Mouse (Mus musculus) neural tube, embryonic 15.5 days (tissue): ENCODE results near the gene Cd300lf. TPM values are rescaled to one million over a fixed set of nuclear protein-coding genes. Genes with fewer than 3 reads are reported as not detected.

Experiments used
- ATAC-seq: fragments of 200-750 bp; cut with Nextera tagmentation; 2 replicates; pipeline ENCODE4 v1.8.0; 2017; ENCODE audit warnings: mild to moderate bottlenecking, moderate TSS enrichment, moderate library complexity; ENCODE audit not compliant: low FRiP score
- H3K27ac ChIP-seq: fragments of 300-500 bp; sonication (generic); replicated peaks from 2 replicates; pipeline ENCODE4 v1.5.1; 2015; ENCODE audit warnings: mild to moderate bottlenecking, inconsistent platforms
- H3K27me3 ChIP-seq: fragments of 300-500 bp; sonication (generic); replicated peaks from 2 replicates; pipeline ENCODE4 v1.6.1; 2015; ENCODE audit warnings: inconsistent platforms
- H3K36me3 ChIP-seq: fragments of 300-500 bp; sonication (generic); 2 replicates; pipeline ENCODE4 v1.6.1; 2015; ENCODE audit warnings: inconsistent platforms
- H3K4me1 ChIP-seq: fragments of 300-500 bp; sonication (generic); 2 replicates; pipeline ENCODE4 v1.6.1; 2015; ENCODE audit warnings: inconsistent platforms
- H3K4me2 ChIP-seq: fragments of 300-500 bp; sonication (generic); 2 replicates; pipeline ENCODE4 v1.6.1; 2015; ENCODE audit warnings: inconsistent platforms, mild to moderate bottlenecking, moderate library complexity
- H3K4me3 ChIP-seq: fragments of 300-500 bp; sonication (generic); replicated peaks from 2 replicates; pipeline ENCODE4 v1.5.1; 2015; ENCODE audit warnings: mild to moderate bottlenecking, inconsistent platforms
- H3K9ac ChIP-seq: fragments of 300-500 bp; sonication (generic); replicated peaks from 2 replicates; pipeline ENCODE4 v1.6.1; 2015; ENCODE audit warnings: mild to moderate bottlenecking, inconsistent platforms
- H3K9me3 ChIP-seq: fragments of 300-500 bp; sonication (generic); replicated peaks from 2 replicates; pipeline ENCODE4 v1.6.1; 2016; ENCODE audit warnings: inconsistent platforms
- WGBS: fragments of 180-500 bp; shearing (Covaris S2); methylation state at CpG from one replicate; pipeline ENCODE4 v1.1.7; 2015; ENCODE audit warnings: mixed read lengths; 5-methylcytosine and 5-hydroxymethylcytosine counted together
- polyA plus RNA-seq: library from polyadenylated mRNA; unstranded; fragments of >200 nt; fragmentation: Nextera tagmentation; extraction: Ambion mirVana; gene quantifications from 2 replicates; pipeline ENCODE4 v1.2.1, GENCODE M21; 2015

Gene Cd300lf
- polyA plus RNA-seq, 1 experiment from 2014 or later, result 0.27 TPM

DNA sequence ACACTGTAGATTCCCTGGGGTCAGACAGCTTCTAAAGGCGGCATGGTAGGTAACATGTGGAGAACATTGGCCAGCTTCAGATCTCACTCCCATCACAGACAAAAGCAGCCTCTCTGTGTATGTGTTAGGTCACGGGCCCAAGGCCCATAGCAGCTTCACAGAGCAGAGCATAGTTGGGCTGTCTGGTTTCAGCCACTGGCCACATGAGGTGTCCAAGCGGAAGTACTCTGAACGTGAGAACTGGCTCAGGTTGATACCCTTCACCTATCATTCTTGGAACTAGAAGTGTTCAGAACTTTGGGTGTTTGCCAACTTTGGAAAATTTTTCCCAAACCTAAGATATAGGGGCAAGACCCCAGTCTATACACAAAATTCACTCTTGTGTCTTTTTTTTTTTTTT is 35.6 kb upstream of the Cd300lf start:
- peaks cover 19% of the 10 kb centered on the region for H3K27me3 ChIP-seq

GRCm38 (mm10) chr11:115167631-115168249 is 33.9 kb upstream of the Cd300lf start:
- Histone ChIP-seq H3K9ac (0 out of 2 replicates have a peak overlapping the region, but pooled peaks have one; percentile 7), H3K36me3 (no peaks in the 10 kb centered on the region), H3K4me1 (peaks cover 49% of the 10 kb centered on the region), H3K4me3 (no peak overlapping the region), H3K9me3 (no peaks in the 10 kb centered on the region), H3K27me3 (peaks cover 33% of the 10 kb centered on the region), H3K4me2 (no peak overlapping the region), H3K27ac (no peak overlapping the region)
- ATAC-seq, result no peak
- 90% methylated on average over 8 of the region's 8 CpGs for WGBS

More for the DNA sequence above, 35.6 kb upstream of the Cd300lf start:
- ATAC-seq, result no peak
- H3K4me3 ChIP-seq, result no peak overlapping the region
- no peak overlapping the region for H3K4me2 ChIP-seq
- no peak overlapping the region for H3K9ac ChIP-seq
- peaks cover 47% of the 10 kb centered on the region for H3K4me1 ChIP-seq
- no peak overlapping the region for H3K27ac ChIP-seq
- no peaks in the 10 kb centered on the region for H3K36me3 ChIP-seq
- WGBS, result 92% methylated on average over 4 of the region's 4 CpGs
- H3K9me3 ChIP-seq, result no peaks in the 10 kb centered on the region

- H3K27me3 ChIP-seq, result peaks cover 42% of the 10 kb centered on the region
Measured at GRCm38 (mm10) chr11:115166776-115167175, 33.0 kb upstream of the Cd300lf start.

GRCm38 (mm10) chr11:115164976-115165374 is 31.2 kb upstream of the Cd300lf start:
- H3K27me3 ChIP-seq, result peaks cover 51% of the 10 kb centered on the region
- H3K9ac ChIP-seq, result peak overlapping the region; percentile 51; the same call in 1 of the 2 replicates
- H3K9me3 ChIP-seq, result no peaks in the 10 kb centered on the region
- ATAC-seq, result no peak
- H3K4me2 ChIP-seq, result peak overlapping the region; percentile 62
- H3K36me3 ChIP-seq, result no peaks in the 10 kb centered on the region
- peaks cover 37% of the 10 kb centered on the region for H3K4me1 ChIP-seq
- 2% methylated on average over 9 of the region's 9 CpGs for WGBS
- H3K4me3 ChIP-seq, result peak overlapping the region; percentile 51
- H3K27ac ChIP-seq, result peak overlapping the region; percentile 58

More at GRCm38 (mm10) chr11:115166776-115167175, 33.0 kb upstream of the Cd300lf start:
- H3K36me3 ChIP-seq, result no peaks in the 10 kb centered on the region
- no peaks in the 10 kb centered on the region for H3K9me3 ChIP-seq
- WGBS, result 84% methylated on average over 3 of the region's 3 CpGs
- H3K27ac ChIP-seq, result no peak overlapping the region
- H3K4me2 ChIP-seq, result peak overlapping the region; percentile 4; the same call in 1 of the 2 replicates
- H3K9ac ChIP-seq, result no peak overlapping the region
- H3K4me1 ChIP-seq, result peaks cover 46% of the 10 kb centered on the region
- no peak for ATAC-seq
- no peak overlapping the region for H3K4me3 ChIP-seq

- H3K27me3 ChIP-seq, result peaks cover 51% of the 10 kb centered on the region
- peak overlapping the region; percentile 58 for H3K27ac ChIP-seq
Measured at GRCm38 (mm10) chr11:115164341-115164975, 30.7 kb upstream of the Cd300lf start.

DNA sequence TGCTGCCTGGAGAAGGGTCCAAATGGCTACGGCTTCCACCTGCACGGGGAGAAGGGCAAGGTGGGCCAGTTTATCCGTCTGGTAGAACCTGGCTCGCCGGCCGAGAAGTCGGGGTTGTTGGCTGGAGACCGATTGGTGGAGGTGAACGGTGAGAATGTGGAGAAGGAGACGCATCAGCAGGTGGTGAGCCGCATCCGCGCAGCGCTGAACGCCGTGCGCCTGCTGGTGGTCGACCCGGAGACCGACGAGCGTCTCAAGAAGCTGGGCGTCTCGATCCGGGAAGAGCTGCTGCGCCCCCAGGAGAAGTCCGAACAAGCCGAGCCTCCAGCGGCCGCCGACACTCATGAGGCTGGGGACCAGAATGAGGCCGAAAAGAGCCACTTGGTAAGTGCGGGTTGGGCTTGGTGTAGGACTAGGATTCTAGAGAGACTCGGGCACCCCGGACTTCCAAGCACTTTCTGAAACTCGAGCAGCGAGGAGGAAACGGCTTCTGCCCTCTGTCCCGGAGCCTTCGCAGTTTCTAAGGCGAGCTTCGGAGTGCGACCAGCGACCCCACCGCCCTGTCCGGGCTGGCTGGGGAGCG is 29.9 kb upstream of the Cd300lf start:
- H3K9ac ChIP-seq, result peak overlapping the region; percentile 51
- peaks cover 51% of the 10 kb centered on the region for H3K27me3 ChIP-seq
- H3K36me3 ChIP-seq, result no peaks in the 10 kb centered on the region
- ATAC-seq, result peak; percentile 15; the same call in 1 of the 2 replicates
- H3K9me3 ChIP-seq, result no peaks in the 10 kb centered on the region
- under 1% methylated on average over 47 of the region's 47 CpGs for WGBS
- H3K27ac ChIP-seq, result peak overlapping the region; percentile 58
- H3K4me1 ChIP-seq, result peaks cover 37% of the 10 kb centered on the region
- peak overlapping the region; percentile 51 for H3K4me3 ChIP-seq
- peak overlapping the region; percentile 62 for H3K4me2 ChIP-seq

More at GRCm38 (mm10) chr11:115164341-115164975, 30.7 kb upstream of the Cd300lf start:
- WGBS, result 0% methylated on average over 14 of the region's 14 CpGs
- no peaks in the 10 kb centered on the region for H3K36me3 ChIP-seq
- H3K4me2 ChIP-seq, result peak overlapping the region; percentile 62
- peak overlapping the region; percentile 51 for H3K9ac ChIP-seq
- peak overlapping the region; percentile 51 for H3K4me3 ChIP-seq
- peaks cover 37% of the 10 kb centered on the region for H3K4me1 ChIP-seq
- ATAC-seq, result no peak
- no peaks in the 10 kb centered on the region for H3K9me3 ChIP-seq

DNA sequence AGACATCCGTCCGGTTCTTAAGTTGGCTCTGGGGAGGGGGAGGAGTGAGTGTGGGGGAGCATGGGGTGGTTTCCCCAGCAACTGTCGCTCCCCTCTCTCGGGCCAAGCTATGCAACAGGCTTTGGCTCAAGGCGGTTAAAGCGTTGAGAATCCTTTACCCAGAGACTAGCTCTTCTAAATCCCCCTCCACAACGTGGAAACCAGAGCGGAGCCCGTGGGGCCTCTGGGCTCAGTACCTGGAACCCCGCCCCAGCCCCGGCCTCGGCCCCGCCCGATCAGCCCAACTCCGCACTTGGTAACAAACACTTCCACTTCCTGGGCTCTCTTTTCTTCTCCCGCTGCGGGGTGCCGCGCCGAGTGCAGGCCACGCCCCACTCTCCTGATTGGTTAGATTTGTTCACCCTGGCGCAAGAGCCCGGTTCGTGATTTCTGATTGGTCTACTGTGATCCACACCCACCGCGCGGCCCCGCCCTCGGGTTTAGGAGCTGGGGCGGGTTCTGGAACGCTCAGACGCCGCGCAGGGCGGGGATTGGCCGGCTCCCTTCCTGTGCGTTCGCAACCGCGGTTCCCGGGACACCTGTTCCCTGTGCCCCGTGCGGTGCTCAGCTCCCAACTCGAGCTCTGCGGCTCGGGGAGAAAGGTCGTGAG is 29.2 kb upstream of the Cd300lf start, which contains the start of gene Slc9a3r1:
Gene Slc9a3r1, plus strand, starts transcription at position 510 of the 649 bp plus-strand sequence.
- WGBS, result 0% methylated on average over 47 of the region's 47 CpGs
- H3K4me1 ChIP-seq, result peaks cover 39% of the 10 kb centered on the region
- H3K4me2 ChIP-seq, result peak within 1 kb of the TSS; percentile 62
- H3K9ac ChIP-seq, result peak within 1 kb of the TSS; percentile 51
- peaks cover 51% of the 10 kb centered on the region for H3K27me3 ChIP-seq
- peak within 1 kb of the TSS; percentile 73 for H3K27ac ChIP-seq
- H3K9me3 ChIP-seq, result no peaks in the 10 kb centered on the region
- no peaks in the 10 kb centered on the region for H3K36me3 ChIP-seq
- peak; percentile 91 for ATAC-seq
- H3K4me3 ChIP-seq, result peak within 1 kb of the TSS; percentile 51

GRCm38 (mm10) chr11:115162205-115162601 is 28.4 kb upstream of the Cd300lf start:
- WGBS, result 35% methylated on average over 9 of the region's 9 CpGs
- Histone ChIP-seq H3K9me3 (no peaks in the 10 kb centered on the region), H3K36me3 (no peaks in the 10 kb centered on the region), H3K4me2 (peak overlapping the region; percentile 62), H3K4me3 (0 out of 2 replicates have a peak overlapping the region, but pooled peaks have one; percentile 51), H3K27ac (peak overlapping the region; percentile 34; the same call in 1 of the 2 replicates), H3K9ac (no peak overlapping the region), H3K4me1 (peaks cover 40% of the 10 kb centered on the region), H3K27me3 (peaks cover 56% of the 10 kb centered on the region)
- no peak for ATAC-seq

GRCm38 (mm10) chr11:115161578-115162204 is 27.9 kb upstream of the Cd300lf start:
- Histone ChIP-seq H3K27ac (no peak overlapping the region), H3K9me3 (no peaks in the 10 kb centered on the region), H3K4me1 (peaks cover 40% of the 10 kb centered on the region), H3K4me3 (no peak overlapping the region), H3K36me3 (no peaks in the 10 kb centered on the region), H3K9ac (no peak overlapping the region), H3K4me2 (no peak overlapping the region), H3K27me3 (peaks cover 61% of the 10 kb centered on the region)
- ATAC-seq, result no peak
- 69% methylated on average over 9 of the region's 9 CpGs for WGBS

GRCm38 (mm10) chr11:115160883-115161577 is 27.2 kb upstream of the Cd300lf start:
- H3K27me3 ChIP-seq, result peaks cover 66% of the 10 kb centered on the region

More at GRCm38 (mm10) chr11:115160883-115161577, 27.2 kb upstream of the Cd300lf start:
- Histone ChIP-seq H3K9ac (no peak overlapping the region), H3K27ac (no peak overlapping the region), H3K4me2 (no peak overlapping the region), H3K9me3 (no peaks in the 10 kb centered on the region), H3K36me3 (no peaks in the 10 kb centered on the region), H3K4me1 (peaks cover 38% of the 10 kb centered on the region), H3K4me3 (no peak overlapping the region)
- WGBS, result 41% methylated on average over 10 of the region's 10 CpGs
- ATAC-seq, result no peak
